Mouse (Mus musculus) 3T3-L1 (cell line): ENCODE measurements around the gene Rnf141.

Experiments used
- DNase-seq: peaks from one replicate; pipeline ENCODE4 v3.0.0-alpha.2; 2015; ENCODE audit warnings: low read depth, low spot score

The Rnf141 gene

DNA sequence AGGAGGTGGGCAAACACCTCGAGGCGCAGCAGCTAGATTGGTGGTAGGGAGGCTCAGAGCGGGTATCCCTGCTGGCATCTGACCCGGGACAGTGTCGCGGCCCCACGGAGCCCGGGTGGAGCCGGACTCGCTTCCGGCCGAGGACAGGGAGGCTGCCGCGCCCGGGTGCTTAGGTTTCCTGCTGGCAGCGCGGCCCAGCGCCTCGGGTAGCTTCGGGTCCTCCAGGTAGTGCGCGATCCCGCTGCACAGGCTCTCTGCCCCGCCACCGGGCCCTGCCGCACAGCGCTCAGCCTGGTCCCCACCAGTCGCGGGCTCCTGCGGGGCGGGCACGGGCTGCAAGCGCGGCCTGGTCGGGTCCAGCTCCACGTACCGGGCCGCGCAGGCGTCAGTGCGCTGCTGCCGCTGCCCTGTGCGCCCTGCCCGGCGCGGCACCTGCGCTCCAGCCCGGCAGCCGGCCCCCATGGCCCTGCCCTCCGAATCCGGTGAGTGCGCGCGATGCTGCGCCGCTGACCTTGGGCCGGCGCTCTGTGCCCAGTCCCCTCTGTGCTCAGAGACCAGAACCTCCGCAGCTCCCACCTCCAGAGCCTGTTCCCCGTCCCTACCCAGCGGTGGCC lies 75.7 kb downstream of the Rnf141 start:
- no peak for DNase-seq

DNA sequence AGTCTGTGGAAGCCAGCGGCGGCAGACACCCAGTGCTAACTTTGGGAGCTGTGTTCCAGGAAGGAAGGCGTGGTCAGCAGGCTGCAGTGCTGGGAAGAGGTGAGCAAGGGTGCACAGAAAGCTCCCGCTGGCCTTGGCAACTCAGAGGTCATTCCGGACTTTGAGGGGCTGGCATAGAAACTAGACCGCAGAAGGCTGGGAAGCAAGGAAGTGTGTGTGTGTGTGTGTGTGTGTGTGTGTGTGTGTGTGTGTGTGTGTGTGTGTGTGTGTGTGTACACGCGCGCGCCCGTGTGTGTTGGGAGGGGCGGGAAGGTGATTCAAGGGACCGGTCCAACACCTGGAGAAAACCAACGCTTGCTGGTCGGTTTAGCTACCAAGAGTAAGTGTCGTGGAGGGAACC lies 76.3 kb downstream of the Rnf141 start, which contains the start of gene Ampd3:
Gene Ampd3, plus strand, starts transcription at position 206 of the 400 bp plus-strand sequence.
- no peak for DNase-seq

DNA sequence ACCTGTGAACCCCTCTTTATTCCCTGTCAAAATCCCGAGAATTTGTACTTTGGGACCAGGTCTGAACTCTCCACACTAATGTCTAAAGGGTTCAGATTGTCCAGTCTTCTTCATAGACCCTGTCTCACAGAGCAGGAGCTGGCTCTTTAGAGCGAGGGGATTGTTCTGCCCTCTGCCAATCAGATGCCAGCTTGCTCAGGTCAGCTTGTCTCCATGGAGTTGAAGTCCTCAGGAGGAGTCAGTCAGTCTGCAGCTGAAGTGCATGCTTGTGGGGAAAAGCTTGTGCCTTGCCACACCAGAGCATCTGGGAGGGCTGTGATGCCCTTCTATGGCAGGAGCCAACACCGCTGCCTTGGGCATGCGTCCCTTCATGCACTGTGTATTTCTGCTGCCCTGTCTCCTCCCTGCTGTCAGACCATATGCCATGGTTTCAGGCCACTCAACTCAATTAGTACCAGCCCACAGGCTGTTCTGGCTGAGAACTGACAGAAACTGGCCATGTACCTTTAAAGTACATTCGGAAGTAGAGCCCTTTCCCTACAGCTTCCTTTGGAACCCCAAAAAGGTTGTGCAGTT lies 81.6 kb downstream of the Rnf141 start:
- DNase-seq: no peak

DNA sequence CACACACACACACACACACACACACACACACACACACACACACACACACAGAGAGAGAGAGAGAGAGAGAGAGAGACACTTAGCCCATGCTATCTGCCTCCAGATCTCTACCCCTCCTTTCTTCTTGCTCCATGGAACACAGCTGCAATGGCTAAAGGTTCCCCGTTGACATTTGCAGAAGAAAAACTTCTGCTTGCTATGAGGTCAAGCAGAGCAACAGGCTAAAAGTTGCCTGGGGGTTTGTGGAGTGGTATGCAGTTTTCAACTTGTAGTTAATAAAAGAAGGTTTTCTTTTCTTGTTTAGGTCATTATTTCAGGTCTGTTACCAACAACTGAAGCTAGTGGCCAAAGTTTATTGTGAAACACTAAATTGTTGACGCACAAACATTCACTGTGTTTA lies 87.8 kb downstream of the Rnf141 start:
- no peak for DNase-seq

DNA sequence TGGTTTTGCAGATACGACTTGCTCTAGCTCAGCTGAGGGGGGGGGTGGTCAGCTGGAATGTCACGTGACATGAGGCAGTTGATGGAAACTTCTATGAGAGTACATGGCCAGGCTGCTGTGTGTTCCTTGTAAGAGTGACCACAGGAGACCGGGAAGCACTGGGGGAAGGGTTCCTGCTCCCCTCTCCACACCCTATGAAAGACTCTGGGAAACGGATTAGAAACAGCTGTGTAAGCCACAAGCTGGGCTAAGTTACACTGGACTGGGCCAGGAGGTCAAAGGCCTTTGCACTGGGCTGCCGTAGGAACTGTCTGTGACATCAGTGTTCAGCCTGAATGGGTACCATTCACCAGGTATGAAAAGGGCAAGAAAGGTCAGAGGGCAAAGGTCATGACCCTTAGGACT lies 90.3 kb downstream of the Rnf141 start:
- DNase-seq: peak; percentile 76

DNA sequence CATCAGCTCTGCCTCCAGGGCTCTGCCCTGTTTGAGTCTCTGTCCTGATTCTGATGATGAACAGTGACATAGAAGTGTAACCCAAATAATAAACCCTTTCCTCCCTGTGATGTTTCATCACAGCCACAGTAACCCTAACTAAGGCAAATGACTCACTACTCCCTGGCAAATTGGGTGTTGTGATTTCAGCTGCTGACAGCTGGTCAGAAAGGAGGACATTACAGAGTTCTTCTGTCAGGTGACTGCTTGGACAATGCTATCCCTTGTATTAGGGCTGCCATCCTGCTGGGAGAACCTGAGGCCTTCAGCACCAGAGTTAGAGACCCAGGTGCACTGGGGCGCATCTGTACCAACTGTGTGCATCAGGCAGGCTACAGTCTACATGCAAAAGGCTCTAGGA lies 90.9 kb downstream of the Rnf141 start:
- peak; percentile 73 for DNase-seq

DNA sequence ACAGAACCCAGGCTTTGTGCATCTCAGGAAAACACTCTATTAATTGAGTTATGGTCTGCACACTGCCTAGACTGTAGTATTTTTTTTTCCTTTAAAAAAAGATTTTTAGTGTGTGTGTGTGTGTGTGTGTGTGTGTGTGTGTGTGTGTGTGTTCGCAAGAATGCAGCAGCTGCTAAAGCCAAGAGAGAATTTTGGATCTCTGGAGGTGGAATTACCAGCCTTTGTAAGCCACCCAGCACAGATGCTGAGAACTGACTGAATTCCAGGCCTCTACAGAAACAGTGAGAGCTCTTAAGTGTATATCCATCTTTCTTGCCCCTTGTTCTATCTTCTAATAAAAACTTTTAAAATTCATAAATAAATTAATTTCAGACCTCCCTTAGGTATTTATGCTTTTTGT lies 92.6 kb downstream of the Rnf141 start:
- DNase-seq: no peak

DNA sequence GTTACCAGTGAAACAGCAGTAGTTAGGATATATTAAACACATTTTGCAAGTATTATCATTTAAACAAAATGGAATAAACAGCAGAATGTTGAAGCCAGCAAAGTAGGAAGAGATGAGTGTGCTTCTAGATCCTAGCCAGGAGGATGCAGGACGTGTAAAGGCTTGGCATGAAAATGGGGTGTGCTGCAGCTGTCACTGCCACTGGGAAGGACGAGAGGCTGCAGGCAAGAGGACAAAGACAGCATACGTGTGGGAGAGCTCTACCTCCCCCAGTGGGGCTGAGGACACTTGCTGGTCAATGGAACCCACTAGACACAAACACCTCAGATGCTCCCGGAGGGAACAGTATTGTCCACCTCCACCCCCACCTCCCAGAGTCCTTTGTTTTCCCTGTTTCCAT lies 93.4 kb downstream of the Rnf141 start:
- DNase-seq: no peak
